Mouse (Mus musculus) ovary, adult 18-20 months (tissue): Measurements from ENCODE around the gene Pin1.
"Not testable (repeated sequence)": the region's sequence is repeated elsewhere in the genome, so short reads cannot be mapped to it uniquely, and the experiment has no call there.

Experiments
- DNase-seq: peaks from one replicate; pipeline ENCODE4 v3.0.0; 2022; ENCODE audit warnings: low spot score, mixed read lengths

Gene Pin1

GRCm38 (mm10) chr9:20651602-20652259 lies at the start of gene Pin1:
Pin1 (plus strand) TSS chr9:20652095.
- peak; percentile 100 for DNase-seq

- DNase-seq = no peak
Measured at GRCm38 (mm10) chr9:20606269-20606668, 45.6 kb upstream of the Pin1 start.

- DNase-seq = peak; percentile 80
Measured at GRCm38 (mm10) chr9:20607100-20607974, 44.6 kb upstream of the Pin1 start.

GRCm38 (mm10) chr9:20609831-20610464 lies 41.9 kb upstream of the Pin1 start:
- no peak for DNase-seq

- no peak for DNase-seq
Measured at GRCm38 (mm10) chr9:20611976-20612375, 39.9 kb upstream of the Pin1 start.

GRCm38 (mm10) chr9:20616685-20617084 lies 35.2 kb upstream of the Pin1 start:
- DNase-seq = no peak

GRCm38 (mm10) chr9:20631332-20631731 lies 20.6 kb upstream of the Pin1 start:
- DNase-seq = no peak

- DNase-seq = not testable (repeated sequence)
Measured at GRCm38 (mm10) chr9:20635676-20636075, 16.2 kb upstream of the Pin1 start.

GRCm38 (mm10) chr9:20636256-20636655 lies 15.6 kb upstream of the Pin1 start:
- no peak for DNase-seq

- DNase-seq = no peak
Measured at GRCm38 (mm10) chr9:20636790-20637189, 15.1 kb upstream of the Pin1 start.

GRCm38 (mm10) chr9:20638552-20638951 lies 13.3 kb upstream of the Pin1 start:
- no peak for DNase-seq

GRCm38 (mm10) chr9:20639486-20639885 lies 12.4 kb upstream of the Pin1 start:
- no peak for DNase-seq

- no peak for DNase-seq
Measured at GRCm38 (mm10) chr9:20641501-20641900, 10.4 kb upstream of the Pin1 start.

- DNase-seq = peak; percentile 81
Measured at GRCm38 (mm10) chr9:20642101-20642895, 9.6 kb upstream of the Pin1 start, which contains the start of gene Ubl5. Ubl5 (plus strand) TSS chr9:20642878.

- DNase-seq = peak; percentile 77
Measured at GRCm38 (mm10) chr9:20642896-20643466, 8.9 kb upstream of the Pin1 start.

- DNase-seq = no peak
Measured at GRCm38 (mm10) chr9:20643781-20644180, 8.1 kb upstream of the Pin1 start.

- peak; percentile 51 for DNase-seq
Measured at GRCm38 (mm10) chr9:20644360-20645081, 7.4 kb upstream of the Pin1 start, which contains the start of gene Fbxl12. Fbxl12 (minus strand) TSS chr9:20644767.

GRCm38 (mm10) chr9:20645121-20645520 lies 6.8 kb upstream of the Pin1 start:
- DNase-seq = no peak

GRCm38 (mm10) chr9:20652260-20652658 lies 364 bp downstream of the Pin1 start:
- DNase-seq = no peak

- no peak for DNase-seq
Measured at GRCm38 (mm10) chr9:20653859-20654258, 2.0 kb downstream of the Pin1 start.

GRCm38 (mm10) chr9:20657546-20657945 lies 5.7 kb downstream of the Pin1 start:
- DNase-seq = no peak
